Mouse (Mus musculus) adrenal gland, postnatal 10 days (tissue): ENCODE results near the gene Nop56. TPM values are rescaled to one million over a fixed set of nuclear protein-coding genes. Genes with fewer than 3 reads are reported as not detected.

Experiments used
- DNase-seq: peaks from one replicate; pipeline ENCODE4 v3.0.0; 2021; ENCODE audit warnings: mixed read lengths
- total RNA-seq, 2 experiments: library from RNA; stranded (reverse); gene quantifications; 2 replicates each; pipeline ENCODE4 v1.2.3; 2021

The Nop56 gene
- total RNA-seq, 2 experiments from 2014 or later: 94.0 to 94.6 TPM

- peak; percentile 63 for DNase-seq
Measured at GRCm38 (mm10) chr2:130295331-130296133, 21.3 kb downstream of the Nop56 start.

- DNase-seq: no peak
Measured at GRCm38 (mm10) chr2:130296134-130296745, 22.0 kb downstream of the Nop56 start.

DNA sequence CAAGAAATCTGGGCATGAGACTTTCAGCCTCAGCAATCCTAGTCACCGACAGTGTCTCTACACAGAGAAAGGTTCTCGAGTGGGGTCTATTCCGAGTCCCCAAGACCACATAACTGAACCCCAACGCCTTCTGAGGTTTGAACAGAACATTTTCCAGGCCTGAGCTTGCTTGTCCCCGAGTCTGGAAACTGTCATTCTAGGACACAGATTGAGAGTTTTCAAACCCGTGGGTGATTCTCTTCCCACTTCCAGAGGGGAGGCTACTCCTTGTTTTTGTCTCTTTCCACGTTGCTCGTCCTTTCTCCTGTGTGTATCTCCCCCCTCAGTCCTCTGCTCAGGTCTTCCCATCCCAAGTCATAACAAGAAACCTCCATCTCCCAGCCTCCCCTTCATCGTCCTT, 23.4 kb downstream of the Nop56 start:
- DNase-seq: no peak

- no peak for DNase-seq
Measured at GRCm38 (mm10) chr2:130303014-130303413, 28.8 kb downstream of the Nop56 start.

- DNase-seq: no peak
Measured at GRCm38 (mm10) chr2:130327057-130327456, 52.8 kb downstream of the Nop56 start.

Other genes starting within 250 kb of the Nop56 start
- not detected for gene Tgm6, start 162.0 kb upstream of the Nop56 start, total RNA-seq
- gene Snrpb, start 95.0 kb upstream of the Nop56 start, total RNA-seq: 100 to 1,000 TPM; 194 to 204 TPM
- gene Tmc2, start 79.2 kb upstream of the Nop56 start, total RNA-seq: not detected
- gene Idh3b, start 10.1 kb downstream of the Nop56 start, total RNA-seq: 100 to 1,000 TPM; 814 to 881 TPM
- gene Ebf4, start 20.7 kb downstream of the Nop56 start, total RNA-seq: 1 to 10 TPM; 4.5 to 6.2 TPM
- 10 to 100 TPM; 15.8 to 16.8 TPM for gene Cpxm1, start 123.1 kb downstream of the Nop56 start, total RNA-seq
- not detected for gene Gm28372, start 130.8 kb downstream of the Nop56 start, total RNA-seq
- gene 1700020A23Rik, start 130.8 kb downstream of the Nop56 start, total RNA-seq: not detected
- not detected for gene Tmem239, start 132.0 kb downstream of the Nop56 start, total RNA-seq
- gene Vps16, start 149.9 kb downstream of the Nop56 start, total RNA-seq: 10 to 100 TPM; 57.5 to 58.1 TPM
- 10 to 100 TPM; 12.3 to 14.3 TPM for gene Pced1a, start 150.3 kb downstream of the Nop56 start, total RNA-seq
- gene Ptpra, start 175.8 kb downstream of the Nop56 start, total RNA-seq: 100 to 1,000 TPM in 1 of 2 experiments, 10 to 100 TPM in 1; 92.2 to 106 TPM